Mouse (Mus musculus): ENCODE results near the gene Adssl1.

Gene Adssl1

GRCm38 (mm10) chr12:112592985-112593734 is 26.7 kb upstream of the Adssl1 start:
- no peak for DNase-seq (ENCODE audit: low spot score)

DNA sequence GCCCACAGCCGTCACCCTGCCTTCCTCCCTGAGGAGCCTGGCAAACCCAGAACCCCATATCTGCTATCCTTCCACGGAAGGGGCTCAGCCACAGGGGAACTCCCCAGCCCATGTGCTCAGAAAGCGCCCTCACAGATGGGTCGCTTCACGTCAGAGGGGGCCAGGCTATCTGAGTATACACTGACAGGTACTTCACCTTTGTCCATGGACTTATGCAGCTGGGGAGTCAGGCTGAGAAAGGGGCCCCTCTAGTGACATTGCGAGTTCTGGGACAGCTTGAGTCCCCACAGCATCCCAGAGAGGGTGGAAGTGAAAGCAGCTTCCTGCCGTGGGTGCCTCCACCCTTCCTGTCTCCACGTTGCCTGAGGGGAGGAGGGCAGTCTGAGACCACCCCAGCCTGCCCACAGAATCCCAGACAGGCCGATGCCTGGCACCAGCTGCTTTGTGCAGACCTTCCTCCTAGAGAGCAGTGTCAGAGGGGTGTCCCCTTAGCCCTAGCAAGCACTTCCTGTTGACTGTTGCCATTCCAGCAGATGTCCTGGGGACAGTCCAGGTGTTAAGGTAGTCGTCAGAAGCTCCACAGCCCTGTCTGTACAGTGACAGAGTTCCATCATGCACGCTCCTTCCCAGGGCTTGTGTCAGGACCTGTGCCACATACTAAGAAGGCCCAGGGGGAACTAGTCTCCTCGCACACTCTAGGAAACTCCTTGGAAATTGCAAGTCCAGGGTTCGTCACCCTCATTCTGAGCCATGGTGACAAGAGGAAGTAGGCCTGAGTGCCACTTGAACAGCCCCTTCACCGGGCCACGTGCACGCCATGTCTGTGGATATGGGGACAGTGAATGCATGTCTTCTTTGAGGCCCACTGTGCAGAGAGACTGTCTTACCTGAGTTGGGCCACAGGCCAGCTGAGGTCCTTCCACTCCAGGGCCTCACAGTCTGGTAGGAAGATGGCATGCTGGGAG is 25.6 kb upstream of the Adssl1 start:
- no peak for DNase-seq (ENCODE audit: low spot score)

- no peak for DNase-seq (ENCODE audit: low spot score)
These were observed 24.9 kb upstream of the Adssl1 start for GRCm38 (mm10) chr12:112594989-112595388.

DNA sequence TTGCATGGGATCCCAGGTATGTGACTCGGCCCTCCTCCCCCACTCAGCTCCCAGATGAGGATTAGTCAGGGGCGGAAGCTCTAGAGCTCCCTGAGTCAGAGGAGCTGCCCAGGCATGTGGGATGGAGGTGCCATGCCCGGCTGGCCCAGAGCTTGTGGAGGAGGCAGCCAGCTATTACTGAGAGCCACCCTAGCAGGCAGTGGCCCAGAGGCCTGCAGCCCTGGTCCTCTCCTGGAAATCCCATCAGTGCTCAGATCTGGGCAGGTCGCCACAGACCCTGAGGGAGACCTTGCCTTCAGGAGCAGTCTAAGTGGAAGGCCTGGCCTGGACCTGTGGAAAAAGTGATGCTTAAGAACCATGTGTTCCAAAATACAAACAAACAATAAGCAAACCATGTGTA is 24.2 kb upstream of the Adssl1 start:
- DNase-seq (ENCODE audit: low spot score), result no peak

DNA sequence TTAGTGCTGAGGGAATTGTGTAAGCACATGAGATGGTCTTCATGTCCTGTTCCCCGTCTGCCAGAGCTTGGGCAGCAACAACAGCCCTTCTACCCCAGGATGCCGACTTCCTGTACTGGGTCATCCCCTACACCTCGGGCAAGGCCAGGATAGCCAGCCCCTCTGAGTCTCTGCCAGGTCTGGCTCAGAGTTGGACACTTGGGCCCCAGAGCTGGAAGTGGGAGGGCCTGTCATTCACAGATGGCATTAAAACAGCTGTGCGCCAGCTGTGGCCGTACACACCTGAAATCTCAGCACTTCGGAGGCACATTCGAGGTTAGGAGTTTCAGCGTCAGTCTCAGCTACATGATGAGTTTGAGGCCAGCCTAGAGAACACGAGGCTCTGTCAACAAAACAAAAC is 23.4 kb upstream of the Adssl1 start:
- no peak for DNase-seq (ENCODE audit: low spot score)

GRCm38 (mm10) chr12:112596891-112597500 is 22.8 kb upstream of the Adssl1 start:
- no peak for DNase-seq (ENCODE audit: low spot score)

- no peak for DNase-seq (ENCODE audit: low spot score)
These were observed 22.2 kb upstream of the Adssl1 start for GRCm38 (mm10) chr12:112597618-112598017.

GRCm38 (mm10) chr12:112599198-112599597 is 20.6 kb upstream of the Adssl1 start:
- no peak for DNase-seq (ENCODE audit: low spot score)

DNA sequence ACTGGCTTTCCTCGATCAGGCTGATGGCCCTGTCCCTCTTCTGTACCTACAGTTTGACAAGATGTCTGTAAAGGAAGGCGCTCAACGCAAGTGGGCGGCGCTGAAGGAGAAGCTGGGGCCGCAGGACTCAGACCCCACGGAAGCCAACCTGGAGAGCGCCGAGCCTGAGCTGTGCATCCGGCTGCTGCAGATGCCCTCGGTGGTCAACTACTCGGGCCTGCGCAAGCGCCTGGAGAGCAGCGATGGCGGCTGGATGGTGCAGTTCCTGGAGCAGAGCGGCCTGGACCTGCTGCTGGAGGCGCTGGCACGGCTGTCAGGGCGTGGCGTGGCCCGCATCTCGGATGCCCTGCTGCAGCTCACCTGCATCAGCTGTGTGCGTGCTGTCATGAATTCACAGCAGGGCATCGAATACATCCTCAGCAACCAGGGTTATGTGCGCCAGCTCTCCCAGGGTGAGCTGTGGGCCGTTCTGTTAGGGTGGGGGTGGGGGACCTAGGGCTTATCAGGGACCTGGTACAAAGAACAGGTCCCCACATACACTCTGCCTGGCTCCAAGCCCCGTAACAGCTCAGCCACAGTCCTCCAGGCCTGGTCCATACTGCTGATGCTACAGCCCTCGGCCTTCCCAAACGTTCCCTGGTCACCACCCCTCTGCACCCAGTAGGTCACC is 19.8 kb upstream of the Adssl1 start:
- no peak for DNase-seq (ENCODE audit: low spot score)

GRCm38 (mm10) chr12:112604022-112604421 is 15.8 kb upstream of the Adssl1 start:
- DNase-seq (ENCODE audit: low spot score), result no peak

- DNase-seq (ENCODE audit: low spot score), result peak; percentile 73
These were observed 14.9 kb upstream of the Adssl1 start for GRCm38 (mm10) chr12:112604709-112605649.

- peak; percentile 73 for DNase-seq (ENCODE audit: low spot score)
These were observed 14.1 kb upstream of the Adssl1 start for GRCm38 (mm10) chr12:112605766-112606165.

DNA sequence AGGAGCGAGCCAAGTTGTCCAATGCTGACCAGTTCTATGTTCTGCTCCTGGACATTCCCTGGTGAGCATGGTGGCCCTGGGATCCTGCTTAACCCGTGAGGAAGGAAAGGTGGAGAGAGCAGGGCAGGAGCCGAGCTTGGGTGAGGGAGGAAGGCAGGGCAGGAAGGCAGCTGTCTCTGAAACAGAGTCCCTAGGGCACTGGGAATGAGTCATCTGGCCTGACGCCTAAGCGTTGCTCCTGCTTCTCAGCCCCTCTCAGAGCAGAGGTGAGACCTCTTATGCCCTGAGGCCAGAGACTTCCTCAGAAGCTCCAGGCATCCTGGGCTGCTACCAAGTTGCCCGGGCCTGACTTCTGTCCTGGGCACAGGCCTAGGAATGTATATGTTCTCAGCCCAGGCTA is 12.8 kb upstream of the Adssl1 start:
- DNase-seq (ENCODE audit: low spot score), result no peak

DNA sequence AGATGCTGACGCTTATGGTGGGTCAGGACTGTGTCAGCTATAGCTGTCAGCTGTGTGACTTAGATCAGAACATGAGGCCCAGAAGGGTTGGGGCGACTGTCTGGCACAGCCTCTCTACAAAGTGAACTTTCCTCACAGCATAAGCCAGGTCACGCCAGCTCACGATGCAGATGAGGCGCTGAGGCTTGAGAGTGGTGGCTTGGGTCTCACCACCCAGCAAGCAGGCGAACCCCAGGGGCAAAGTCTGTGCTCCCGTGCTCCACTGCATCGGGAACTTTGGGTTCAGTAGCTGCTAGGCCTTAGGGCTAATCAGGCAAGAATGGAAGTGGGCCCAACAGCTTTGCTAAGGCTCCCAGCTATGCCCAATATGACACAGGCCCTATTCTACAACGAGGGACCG is 10.8 kb upstream of the Adssl1 start:
- no peak for DNase-seq (ENCODE audit: low spot score)

DNA sequence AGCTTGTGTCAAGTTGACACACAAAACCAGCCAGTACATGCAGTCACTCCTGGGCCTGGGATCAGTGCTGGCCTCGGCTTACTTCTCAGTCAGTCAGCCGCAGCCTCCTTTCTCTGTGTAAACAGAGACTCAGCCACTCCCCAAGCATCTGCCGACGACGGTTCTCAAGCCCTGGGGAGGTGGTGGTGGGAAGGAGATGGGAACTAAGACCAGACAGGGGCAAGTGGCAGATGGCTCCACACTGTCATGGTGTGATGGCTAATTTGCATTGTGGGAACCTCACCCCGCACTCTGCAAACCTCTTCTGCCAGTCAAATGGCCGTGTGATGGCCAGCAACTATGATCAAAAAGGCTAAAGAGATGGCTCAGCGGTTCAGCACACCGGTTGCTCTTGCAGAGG is 3.2 kb upstream of the Adssl1 start:
- DNase-seq (ENCODE audit: low spot score), result no peak

DNA sequence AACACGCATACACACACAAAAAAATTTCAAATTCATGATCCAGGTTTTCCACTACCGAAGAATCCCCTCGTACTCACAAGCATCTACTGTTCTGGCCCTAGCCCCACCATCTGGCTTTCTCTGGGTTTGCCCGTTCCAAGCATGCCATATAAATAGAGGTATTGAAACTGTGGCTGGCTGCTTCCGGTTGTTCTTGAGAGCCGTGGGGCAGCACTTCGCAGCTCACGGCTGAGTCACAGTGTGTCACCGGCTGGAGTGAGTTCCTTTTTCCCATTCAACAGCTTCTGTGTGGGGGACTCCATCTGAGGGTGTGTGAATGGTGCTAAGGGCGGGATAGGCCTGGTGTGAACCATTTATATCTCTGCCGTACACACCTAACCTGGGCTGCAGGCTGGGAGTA is 2.7 kb upstream of the Adssl1 start:
- DNase-seq (ENCODE audit: low spot score), result no peak

GRCm38 (mm10) chr12:112617898-112618380 is 1.9 kb upstream of the Adssl1 start:
- DNase-seq (ENCODE audit: low spot score), result peak; percentile 88

DNA sequence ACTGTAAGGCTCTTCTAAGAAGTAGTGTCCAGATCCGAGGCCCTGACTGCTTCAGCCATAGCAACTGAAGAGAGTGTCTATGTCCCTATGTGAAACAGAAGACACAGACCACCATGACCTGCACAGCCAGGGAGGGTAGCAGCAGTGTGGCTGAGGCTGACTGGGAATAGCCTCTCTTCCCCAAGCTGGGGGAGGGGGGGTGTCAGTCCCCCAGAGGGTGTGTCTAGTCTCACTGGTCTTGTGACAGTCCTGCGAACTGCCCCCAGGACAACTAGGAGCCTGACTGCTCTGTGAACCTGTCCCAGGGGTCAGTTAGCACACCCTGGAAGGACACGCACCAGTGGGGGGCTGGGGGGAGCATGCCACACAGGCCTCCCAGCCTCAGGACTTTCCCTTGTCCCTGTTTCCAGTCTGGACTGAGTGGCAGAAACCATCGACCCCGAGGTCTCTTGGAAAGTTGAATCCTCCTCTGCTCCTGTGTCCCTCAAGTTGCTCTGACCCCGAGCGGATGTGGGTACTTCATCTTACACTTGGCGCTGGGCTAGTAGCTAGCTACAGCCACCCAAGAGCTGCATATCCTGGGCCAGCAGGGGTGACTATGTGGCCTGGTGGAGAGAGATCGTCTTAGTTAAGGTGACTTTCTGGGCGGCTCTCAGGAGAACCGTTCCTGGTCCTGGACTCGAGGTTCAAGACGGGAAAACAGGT is 712 bp upstream of the Adssl1 start:
- DNase-seq (ENCODE audit: low spot score), result peak; percentile 34

DNA sequence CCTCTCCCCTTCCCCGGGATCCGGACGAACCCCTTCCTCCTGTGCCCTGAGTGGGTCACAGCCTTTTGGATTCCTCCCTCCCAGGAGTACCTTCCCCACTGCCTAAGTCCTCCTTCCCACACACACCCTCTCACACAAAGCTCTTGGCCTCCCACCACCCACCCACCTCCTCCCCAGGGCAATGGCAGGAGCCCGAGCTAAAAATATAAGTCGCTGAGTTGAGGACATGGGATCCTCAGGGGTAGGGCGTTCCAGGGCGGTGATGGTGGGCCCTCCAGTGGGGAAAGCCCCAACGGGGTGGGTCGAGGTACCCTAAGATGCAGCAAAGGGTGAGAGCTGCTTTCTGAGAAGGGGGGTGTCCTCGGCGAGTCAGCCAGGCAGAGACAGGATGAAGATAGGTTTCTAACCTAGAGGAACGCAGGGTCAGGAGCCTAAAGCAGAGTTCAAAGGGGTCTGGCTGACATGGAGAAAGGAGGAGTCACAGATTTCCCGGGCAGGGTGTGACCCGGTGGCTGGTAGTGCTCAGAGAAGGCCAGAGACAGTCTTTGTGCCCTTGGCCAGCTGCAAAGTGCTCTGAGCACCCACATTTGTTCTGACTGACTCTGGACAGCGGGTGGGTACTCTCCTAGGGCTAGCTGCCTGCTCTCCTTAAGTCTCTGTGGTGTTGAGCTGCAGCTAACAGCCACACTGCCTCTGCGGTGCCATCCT is 663 bp downstream of the Adssl1 start:
- no peak for DNase-seq (ENCODE audit: low spot score)

- no peak for DNase-seq (ENCODE audit: low spot score)
These were observed 2.1 kb downstream of the Adssl1 start for GRCm38 (mm10) chr12:112621900-112622299.
